Mouse (Mus musculus): ENCODE measurements around the gene Rreb1. TPM values are rescaled to one million over a fixed set of nuclear protein-coding genes. Genes with fewer than 3 reads are reported as not detected.

Rreb1 gene
- polyA plus RNA-seq, 1 experiment from 2014 or later = 3.0 TPM

- no peak overlapping the region for H3K27ac ChIP-seq (ENCODE audit: low read depth, low read length)
- 0 out of 2 replicates have a peak, but pooled peaks cover 3% of the 10 kb centered on the region for H3K4me1 ChIP-seq (ENCODE audit: control insufficient read depth, insufficient read depth, low read length)
- no peaks in the 10 kb centered on the region for H3K36me3 ChIP-seq (ENCODE audit: control insufficient read depth, insufficient read depth, low read length)
- H3K27me3 ChIP-seq (ENCODE audit: control insufficient read depth, insufficient read depth, low read length) = no peaks in the 10 kb centered on the region
- no peak overlapping the region for H3K4me3 ChIP-seq (ENCODE audit: low read depth, low read length)
- no peak overlapping the region for H3K4me2 ChIP-seq (ENCODE audit: low read depth, low read length)
- H3K9ac ChIP-seq (replicated peaks; ENCODE audit: low read depth, low read length) = no peak overlapping the region
- no peak for ATAC-seq (ENCODE audit: low read depth)
- WGBS = 78% methylated on average over 5 of the region's 5 CpGs
- no peaks in the 10 kb centered on the region for H3K9me3 ChIP-seq (ENCODE audit: control insufficient read depth, low read length)
These were observed 101.4 kb downstream of the Rreb1 start for GRCm38 (mm10) chr13:37879556-37879955.

GRCm38 (mm10) chr13:37880035-37880434 is 101.8 kb downstream of the Rreb1 start:
- Histone ChIP-seq H3K36me3 (ENCODE audit: control insufficient read depth, insufficient read depth, low read length) (no peaks in the 10 kb centered on the region), H3K27ac (ENCODE audit: low read depth, low read length) (no peak overlapping the region), H3K9ac (replicated peaks; ENCODE audit: low read depth, low read length) (no peak overlapping the region), H3K9me3 (ENCODE audit: control insufficient read depth, low read length) (no peaks in the 10 kb centered on the region), H3K4me2 (ENCODE audit: low read depth, low read length) (no peak overlapping the region), H3K4me1 (ENCODE audit: control insufficient read depth, insufficient read depth, low read length) (0 out of 2 replicates have a peak, but pooled peaks cover 3% of the 10 kb centered on the region), H3K27me3 (ENCODE audit: control insufficient read depth, insufficient read depth, low read length) (no peaks in the 10 kb centered on the region), H3K4me3 (ENCODE audit: low read depth, low read length) (no peak overlapping the region)
- no peak for ATAC-seq (ENCODE audit: low read depth)
- 44% methylated on average over 1 of the region's 1 CpGs for WGBS

GRCm38 (mm10) chr13:37880581-37881130 is 102.5 kb downstream of the Rreb1 start:
- no peak overlapping the region for H3K4me3 ChIP-seq (ENCODE audit: low read depth, low read length)
- no peak overlapping the region for H3K27ac ChIP-seq (ENCODE audit: low read depth, low read length)
- H3K9ac ChIP-seq (replicated peaks; ENCODE audit: low read depth, low read length) = no peak overlapping the region
- 80% methylated on average over 9 of the region's 9 CpGs for WGBS
- no peak for ATAC-seq (ENCODE audit: low read depth)
- H3K27me3 ChIP-seq (ENCODE audit: control insufficient read depth, insufficient read depth, low read length) = no peaks in the 10 kb centered on the region
- H3K4me2 ChIP-seq (ENCODE audit: low read depth, low read length) = no peak overlapping the region
- 0 out of 2 replicates have a peak, but pooled peaks cover 3% of the 10 kb centered on the region for H3K4me1 ChIP-seq (ENCODE audit: control insufficient read depth, insufficient read depth, low read length)
- no peaks in the 10 kb centered on the region for H3K9me3 ChIP-seq (ENCODE audit: control insufficient read depth, low read length)
- no peaks in the 10 kb centered on the region for H3K36me3 ChIP-seq (ENCODE audit: control insufficient read depth, insufficient read depth, low read length)

- H3K4me2 ChIP-seq (ENCODE audit: low read depth, low read length) = no peak overlapping the region
- H3K27me3 ChIP-seq (ENCODE audit: control insufficient read depth, insufficient read depth, low read length) = no peaks in the 10 kb centered on the region
- 0 out of 2 replicates have a peak, but pooled peaks cover 3% of the 10 kb centered on the region for H3K4me1 ChIP-seq (ENCODE audit: control insufficient read depth, insufficient read depth, low read length)
- no peak overlapping the region for H3K4me3 ChIP-seq (ENCODE audit: low read depth, low read length)
- no peaks in the 10 kb centered on the region for H3K9me3 ChIP-seq (ENCODE audit: control insufficient read depth, low read length)
- no peak for ATAC-seq (ENCODE audit: low read depth)
- H3K36me3 ChIP-seq (ENCODE audit: control insufficient read depth, insufficient read depth, low read length) = no peaks in the 10 kb centered on the region
- H3K9ac ChIP-seq (replicated peaks; ENCODE audit: low read depth, low read length) = no peak overlapping the region
- no peak overlapping the region for H3K27ac ChIP-seq (ENCODE audit: low read depth, low read length)
- 80% methylated on average over 8 of the region's 8 CpGs for WGBS
These were observed 104.3 kb downstream of the Rreb1 start for GRCm38 (mm10) chr13:37882521-37882920.

- H3K4me1 ChIP-seq (ENCODE audit: control insufficient read depth, insufficient read depth, low read length) = 0 out of 2 replicates have a peak, but pooled peaks cover 3% of the 10 kb centered on the region
- no peak overlapping the region for H3K27ac ChIP-seq (ENCODE audit: low read depth, low read length)
- no peaks in the 10 kb centered on the region for H3K36me3 ChIP-seq (ENCODE audit: control insufficient read depth, insufficient read depth, low read length)
- no peaks in the 10 kb centered on the region for H3K9me3 ChIP-seq (ENCODE audit: control insufficient read depth, low read length)
- no peak overlapping the region for H3K4me3 ChIP-seq (ENCODE audit: low read depth, low read length)
- H3K27me3 ChIP-seq (ENCODE audit: control insufficient read depth, insufficient read depth, low read length) = no peaks in the 10 kb centered on the region
- ATAC-seq (ENCODE audit: low read depth) = no peak
- H3K9ac ChIP-seq (replicated peaks; ENCODE audit: low read depth, low read length) = no peak overlapping the region
- no peak overlapping the region for H3K4me2 ChIP-seq (ENCODE audit: low read depth, low read length)
- 89% methylated on average over 5 of the region's 5 CpGs for WGBS
These were observed 104.8 kb downstream of the Rreb1 start for GRCm38 (mm10) chr13:37883008-37883407.

- Histone ChIP-seq H3K9ac (replicated peaks; ENCODE audit: low read depth, low read length) (no peak overlapping the region), H3K9me3 (ENCODE audit: control insufficient read depth, low read length) (no peaks in the 10 kb centered on the region), H3K4me3 (ENCODE audit: low read depth, low read length) (no peak overlapping the region), H3K4me2 (ENCODE audit: low read depth, low read length) (no peak overlapping the region), H3K4me1 (ENCODE audit: control insufficient read depth, insufficient read depth, low read length) (no peaks in the 10 kb centered on the region), H3K27ac (ENCODE audit: low read depth, low read length) (no peak overlapping the region), H3K27me3 (ENCODE audit: control insufficient read depth, insufficient read depth, low read length) (no peaks in the 10 kb centered on the region), H3K36me3 (ENCODE audit: control insufficient read depth, insufficient read depth, low read length) (no peaks in the 10 kb centered on the region)
- 91% methylated on average over 2 of the region's 2 CpGs for WGBS
- no peak for ATAC-seq (ENCODE audit: low read depth)
These were observed 107.2 kb downstream of the Rreb1 start for GRCm38 (mm10) chr13:37885392-37885791.

GRCm38 (mm10) chr13:37886024-37886423 is 107.8 kb downstream of the Rreb1 start:
- Histone ChIP-seq H3K27ac (ENCODE audit: low read depth, low read length) (no peak overlapping the region), H3K36me3 (ENCODE audit: control insufficient read depth, insufficient read depth, low read length) (no peaks in the 10 kb centered on the region), H3K9ac (replicated peaks; ENCODE audit: low read depth, low read length) (no peak overlapping the region), H3K9me3 (ENCODE audit: control insufficient read depth, low read length) (no peaks in the 10 kb centered on the region), H3K27me3 (ENCODE audit: control insufficient read depth, insufficient read depth, low read length) (no peaks in the 10 kb centered on the region), H3K4me2 (ENCODE audit: low read depth, low read length) (no peak overlapping the region), H3K4me1 (ENCODE audit: control insufficient read depth, insufficient read depth, low read length) (no peaks in the 10 kb centered on the region), H3K4me3 (ENCODE audit: low read depth, low read length) (no peak overlapping the region)
- ATAC-seq (ENCODE audit: low read depth) = no peak
- WGBS = 90% methylated on average over 6 of the region's 6 CpGs

GRCm38 (mm10) chr13:37894756-37895155 is 116.6 kb downstream of the Rreb1 start:
- no peak overlapping the region for H3K4me2 ChIP-seq (ENCODE audit: low read depth, low read length)
- 84% methylated on average over 8 of the region's 8 CpGs for WGBS
- no peak overlapping the region for H3K27ac ChIP-seq (ENCODE audit: low read depth, low read length)
- ATAC-seq (ENCODE audit: low read depth) = no peak
- no peak overlapping the region for H3K4me3 ChIP-seq (ENCODE audit: low read depth, low read length)
- H3K9ac ChIP-seq (replicated peaks; ENCODE audit: low read depth, low read length) = no peak overlapping the region
- H3K36me3 ChIP-seq (ENCODE audit: control insufficient read depth, insufficient read depth, low read length) = no peaks in the 10 kb centered on the region
- no peaks in the 10 kb centered on the region for H3K4me1 ChIP-seq (ENCODE audit: control insufficient read depth, insufficient read depth, low read length)
- no peaks in the 10 kb centered on the region for H3K27me3 ChIP-seq (ENCODE audit: control insufficient read depth, insufficient read depth, low read length)
- H3K9me3 ChIP-seq (ENCODE audit: control insufficient read depth, low read length) = no peaks in the 10 kb centered on the region

GRCm38 (mm10) chr13:37895564-37896254 is 117.5 kb downstream of the Rreb1 start:
- no peak overlapping the region for H3K27ac ChIP-seq (ENCODE audit: low read depth, low read length)
- whole genome bisulfite sequencing = 83% methylated on average over 6 of the region's 6 CpGs
- H3K9me3 ChIP-seq (ENCODE audit: control insufficient read depth, low read length) = no peaks in the 10 kb centered on the region
- H3K27me3 ChIP-seq (ENCODE audit: control insufficient read depth, insufficient read depth, low read length) = no peaks in the 10 kb centered on the region
- H3K4me2 ChIP-seq (ENCODE audit: low read depth, low read length) = no peak overlapping the region
- ATAC-seq (ENCODE audit: low read depth) = no peak
- no peak overlapping the region for H3K4me3 ChIP-seq (ENCODE audit: low read depth, low read length)
- no peaks in the 10 kb centered on the region for H3K4me1 ChIP-seq (ENCODE audit: control insufficient read depth, insufficient read depth, low read length)
- H3K9ac ChIP-seq (replicated peaks; ENCODE audit: low read depth, low read length) = no peak overlapping the region
- no peaks in the 10 kb centered on the region for H3K36me3 ChIP-seq (ENCODE audit: control insufficient read depth, insufficient read depth, low read length)
